11 mouse cellular contexts compared by ENCODE assay signal in the genomic region with DNA sequence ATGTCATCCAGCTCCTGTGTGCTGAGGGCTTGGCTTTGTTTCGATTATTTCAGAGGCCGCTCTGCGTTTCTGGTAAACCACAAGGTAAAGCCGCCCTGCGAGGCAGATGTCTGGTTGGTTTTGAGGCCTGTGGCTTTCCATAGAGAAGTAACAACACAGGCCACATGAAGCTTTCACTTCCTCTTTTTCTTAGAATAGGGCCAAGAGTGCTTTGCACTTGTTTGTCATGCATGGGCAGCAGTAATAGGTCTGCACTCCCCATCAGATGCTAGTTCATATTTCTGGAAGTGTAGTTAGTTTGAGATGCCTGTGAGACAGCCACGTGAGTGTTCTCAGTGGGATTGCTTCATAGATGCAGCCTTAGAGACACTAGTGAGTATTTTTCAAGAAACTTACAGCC.
DNase-seq lines count a peak whose midpoint lies in the region; ATAC-seq lines count a peak whose summit lies in the region.
"Had no signal": no experiment of that assay in that cellular context is flagged by ENCODE, and none has a peak within 500 bp of the region (broad histone marks: within the 10 kb centered on the region; RNA-seq: fewer than 3 reads in every experiment).

No protein-coding gene starts in this region.

- H3K36me3 ChIP-seq in midbrain, embryonic 11.5 days (ENCODE audit: control insufficient read depth, insufficient read depth, low read length): no peaks in the 10 kb centered on the region
- H3K36me3 ChIP-seq: midbrain, embryonic 15.5 days had no signal

- H3K27me3 ChIP-seq in midbrain, embryonic 11.5 days (ENCODE audit: control insufficient read depth, insufficient read depth, low read length): no peaks in the 10 kb centered on the region
- H3K27me3 ChIP-seq: forebrain, embryonic 13.5 days; midbrain, embryonic 15.5 days had no signal

- ATAC-seq in midbrain, embryonic 11.5 days (ENCODE audit: low FRiP score): no peak
- ATAC-seq: forebrain, embryonic 13.5 days; midbrain, embryonic 15.5 days had no signal

- peak; percentile 37 to 44 for DNase-seq in left cerebral cortex, postnatal 14 days (ENCODE audit: low spot score in 2 of 2)
- DNase-seq in left cerebral cortex, adult 8-10 months (ENCODE audit: low spot score in 2 of 2): no peak
- peak; percentile 74 for DNase-seq in c-Kit-positive CD71-negative TER-119-negative erythroid progenitor cells, embryonic 14.5 days (ENCODE audit: low read depth)
- DNase-seq in lung, postnatal 4 days: peak; percentile 44 to 61
- peak; percentile 62 for DNase-seq in thymus, postnatal 0 days (ENCODE audit: low spot score)
- DNase-seq in adrenal gland, postnatal 10 days: no peak
- no peak for DNase-seq in midbrain, embryonic 11.5 days (ENCODE audit: low spot score, missing footprints)
- DNase-seq in urinary bladder, postnatal 4 days (ENCODE audit: low spot score in 2 of 2): no peak
- DNase-seq: kidney, adult 9 months had no signal

- no peak overlapping the region for H3K9ac ChIP-seq in midbrain, embryonic 11.5 days (ENCODE audit: low read length)
- H3K9ac ChIP-seq: forebrain, embryonic 13.5 days; midbrain, embryonic 15.5 days had no signal

- no peak overlapping the region for H3K27ac ChIP-seq in midbrain, embryonic 11.5 days (ENCODE audit: low read depth, low read length)
- H3K27ac ChIP-seq: forebrain, embryonic 13.5 days; midbrain, embryonic 15.5 days had no signal

- no peak overlapping the region for H3K4me2 ChIP-seq in midbrain, embryonic 11.5 days
- H3K4me2 ChIP-seq: forebrain, embryonic 13.5 days; midbrain, embryonic 15.5 days had no signal

- WGBS in midbrain, embryonic 11.5 days: 92% methylated on average over 6 of the region's 6 CpGs

- H3K9me3 ChIP-seq in midbrain, embryonic 11.5 days (ENCODE audit: control insufficient read depth, low read length): no peaks in the 10 kb centered on the region
- H3K9me3 ChIP-seq: forebrain, embryonic 13.5 days; midbrain, embryonic 15.5 days had no signal

- H3K4me1 ChIP-seq in midbrain, embryonic 11.5 days (ENCODE audit: control insufficient read depth, insufficient read depth, low read length): peaks cover 22% of the 10 kb centered on the region

- intact Hi-C loops in left cerebral cortex, postnatal 14 days (cut with DNase I): no loop called here

- H3K4me3 ChIP-seq in midbrain, embryonic 11.5 days (ENCODE audit: low read depth, low read length): no peak overlapping the region
- H3K4me3 ChIP-seq: forebrain, embryonic 13.5 days; midbrain, embryonic 15.5 days had no signal

Comparison
In these comparisons a context has a peak if more than half of its experiments do, and no peak if none do; other contexts are left out.
1. DNase-seq: peak in left cerebral cortex, postnatal 14 days (2 of 2), c-Kit-positive CD71-negative TER-119-negative erythroid progenitor cells, embryonic 14.5 days (single experiment), lung, postnatal 4 days (2 of 2) and thymus, postnatal 0 days (single experiment); none in left cerebral cortex, adult 8-10 months (0 of 2), adrenal gland, postnatal 10 days (single experiment), midbrain, embryonic 11.5 days (single experiment) and urinary bladder, postnatal 4 days (0 of 2).